Mouse (Mus musculus): ENCODE measurements at regions not wholly inside any gene's neighbourhood (a gene's known extent, or its start where the extent isn't known, plus 50 kb on each side); places are given as distances from the start of the nearest gene placed in this dataset.

DNA sequence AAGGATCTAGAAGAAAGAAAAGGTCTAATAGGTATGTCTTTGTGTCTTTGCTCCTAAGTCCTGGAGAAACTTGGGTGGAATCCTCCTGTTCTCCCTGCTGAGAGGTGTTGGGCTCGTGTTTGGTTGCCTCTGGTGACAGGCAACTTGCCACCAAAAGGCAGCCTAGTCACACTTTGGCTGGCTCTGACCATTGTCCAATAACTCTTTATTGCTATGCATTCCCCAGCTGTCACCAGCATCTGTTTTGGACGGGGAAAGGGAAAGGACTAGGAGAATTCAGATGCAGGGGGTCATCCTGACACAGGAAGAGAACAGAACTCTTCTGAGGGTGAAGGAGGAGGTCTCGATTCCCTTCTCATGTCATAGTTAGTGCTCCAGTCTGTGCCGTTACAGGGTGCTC lies 220.9 kb downstream of the Zfp36l1 start:
- H3K27ac ChIP-seq (replicated peaks; ENCODE audit: insufficient read depth, low read depth, low read length), result no peak overlapping the region
- TF ChIP-seq CTCF (IDR thresholded peaks at IDR 0.05; ENCODE audit: low read depth, low read length), result no peak
- TF ChIP-seq POLR2A (IDR thresholded peaks at IDR 0.05; ENCODE audit: extremely low read depth, insufficient read depth, low read length), result no peak
- no peaks in the 10 kb centered on the region for H3K27me3 ChIP-seq (ENCODE audit: control insufficient read depth, insufficient read depth, low read length)
- H3K4me1 ChIP-seq (ENCODE audit: control insufficient read depth, insufficient read depth, low read length), result peaks cover 4% of the 10 kb centered on the region; the same call in 1 of the 2 replicates
- H3K9ac ChIP-seq (ENCODE audit: low read depth, low read length), result no peak overlapping the region
- no peaks in the 10 kb centered on the region for H3K36me3 ChIP-seq (ENCODE audit: control insufficient read depth, insufficient read depth, low read length)
- no peaks in the 10 kb centered on the region for H3K79me2 ChIP-seq (ENCODE audit: control insufficient read depth, insufficient read depth, low read length)
- WGBS, result 83% methylated on average over 4 of the region's 4 CpGs
- no peak for DNase-seq (ENCODE audit: extremely low read depth, low read depth, low spot score)
- no peak overlapping the region for H3K4me3 ChIP-seq (ENCODE audit: insufficient read depth, low read depth, low read length)

- no peak for DNase-seq (ENCODE audit: extremely low read depth, low read depth, low spot score)
- no peak for TF ChIP-seq CTCF (IDR thresholded peaks at IDR 0.05; ENCODE audit: low read depth, low read length)
- no peak for TF ChIP-seq POLR2A (IDR thresholded peaks at IDR 0.05; ENCODE audit: extremely low read depth, insufficient read depth, low read length)
Observed at GRCm38 (mm10) chr12:79890887-79891286, 221.9 kb downstream of the Zfp36l1 start.

GRCm38 (mm10) chr12:79890291-79890690 lies 222.5 kb downstream of the Zfp36l1 start:
- Histone ChIP-seq H3K4me3 (ENCODE audit: insufficient read depth, low read depth, low read length) (no peak overlapping the region), H3K36me3 (ENCODE audit: control insufficient read depth, insufficient read depth, low read length) (no peaks in the 10 kb centered on the region), H3K9ac (ENCODE audit: low read depth, low read length) (no peak overlapping the region), H3K79me2 (ENCODE audit: control insufficient read depth, insufficient read depth, low read length) (no peaks in the 10 kb centered on the region), H3K4me1 (ENCODE audit: control insufficient read depth, insufficient read depth, low read length) (peaks cover 4% of the 10 kb centered on the region; the same call in 1 of the 2 replicates), H3K27me3 (ENCODE audit: control insufficient read depth, insufficient read depth, low read length) (no peaks in the 10 kb centered on the region), H3K27ac (replicated peaks; ENCODE audit: insufficient read depth, low read depth, low read length) (no peak overlapping the region)
- TF ChIP-seq POLR2A (IDR thresholded peaks at IDR 0.05; ENCODE audit: extremely low read depth, insufficient read depth, low read length) (no peak), CTCF (IDR thresholded peaks at IDR 0.05; ENCODE audit: low read depth, low read length) (no peak)
- no peak for DNase-seq (ENCODE audit: extremely low read depth, low read depth, low spot score)
- WGBS, result 93% methylated on average over 7 of the region's 7 CpGs

More at GRCm38 (mm10) chr12:79890887-79891286, 221.9 kb downstream of the Zfp36l1 start:
- no peak overlapping the region for H3K9ac ChIP-seq (ENCODE audit: low read depth, low read length)
- no peaks in the 10 kb centered on the region for H3K27me3 ChIP-seq (ENCODE audit: control insufficient read depth, insufficient read depth, low read length)
- no peaks in the 10 kb centered on the region for H3K36me3 ChIP-seq (ENCODE audit: control insufficient read depth, insufficient read depth, low read length)
- no peak overlapping the region for H3K4me3 ChIP-seq (ENCODE audit: insufficient read depth, low read depth, low read length)
- no peak overlapping the region for H3K27ac ChIP-seq (replicated peaks; ENCODE audit: insufficient read depth, low read depth, low read length)
- 88% methylated on average over 4 of the region's 4 CpGs for WGBS
- no peaks in the 10 kb centered on the region for H3K79me2 ChIP-seq (ENCODE audit: control insufficient read depth, insufficient read depth, low read length)
- H3K4me1 ChIP-seq (ENCODE audit: control insufficient read depth, insufficient read depth, low read length), result peaks cover 4% of the 10 kb centered on the region; the same call in 1 of the 2 replicates

- TF ChIP-seq CTCF (IDR thresholded peaks at IDR 0.05; ENCODE audit: low read depth, low read length), result no peak
- TF ChIP-seq POLR2A (IDR thresholded peaks at IDR 0.05; ENCODE audit: extremely low read depth, insufficient read depth, low read length), result no peak
- H3K9ac ChIP-seq (ENCODE audit: low read depth, low read length), result no peak overlapping the region
- H3K36me3 ChIP-seq (ENCODE audit: control insufficient read depth, insufficient read depth, low read length), result no peaks in the 10 kb centered on the region
- H3K79me2 ChIP-seq (ENCODE audit: control insufficient read depth, insufficient read depth, low read length), result no peaks in the 10 kb centered on the region
- peaks cover 4% of the 10 kb centered on the region; the same call in 1 of the 2 replicates for H3K4me1 ChIP-seq (ENCODE audit: control insufficient read depth, insufficient read depth, low read length)
- H3K27me3 ChIP-seq (ENCODE audit: control insufficient read depth, insufficient read depth, low read length), result no peaks in the 10 kb centered on the region
- 95% methylated on average over 4 of the region's 4 CpGs for WGBS
- DNase-seq (ENCODE audit: extremely low read depth, low read depth, low spot score), result no peak
- no peak overlapping the region for H3K4me3 ChIP-seq (ENCODE audit: insufficient read depth, low read depth, low read length)
- H3K27ac ChIP-seq (replicated peaks; ENCODE audit: insufficient read depth, low read depth, low read length), result no peak overlapping the region
Observed at GRCm38 (mm10) chr12:79888812-79889211, 224.0 kb downstream of the Zfp36l1 start.

GRCm38 (mm10) chr12:79888086-79888485 lies 224.7 kb downstream of the Zfp36l1 start:
- Histone ChIP-seq H3K9ac (ENCODE audit: low read depth, low read length) (no peak overlapping the region), H3K36me3 (ENCODE audit: control insufficient read depth, insufficient read depth, low read length) (no peaks in the 10 kb centered on the region), H3K4me1 (ENCODE audit: control insufficient read depth, insufficient read depth, low read length) (peaks cover 4% of the 10 kb centered on the region; the same call in 1 of the 2 replicates), H3K79me2 (ENCODE audit: control insufficient read depth, insufficient read depth, low read length) (no peaks in the 10 kb centered on the region), H3K27ac (replicated peaks; ENCODE audit: insufficient read depth, low read depth, low read length) (no peak overlapping the region), H3K27me3 (ENCODE audit: control insufficient read depth, insufficient read depth, low read length) (no peaks in the 10 kb centered on the region), H3K4me3 (ENCODE audit: insufficient read depth, low read depth, low read length) (no peak overlapping the region)
- TF ChIP-seq CTCF (IDR thresholded peaks at IDR 0.05; ENCODE audit: low read depth, low read length), result no peak
- no peak for TF ChIP-seq POLR2A (IDR thresholded peaks at IDR 0.05; ENCODE audit: extremely low read depth, insufficient read depth, low read length)
- WGBS, result 93% methylated on average over 4 of the region's 4 CpGs
- DNase-seq (ENCODE audit: extremely low read depth, low read depth, low spot score), result no peak

- no peak overlapping the region for H3K4me3 ChIP-seq (ENCODE audit: insufficient read depth, low read depth, low read length)
- peaks cover 4% of the 10 kb centered on the region; the same call in 1 of the 2 replicates for H3K4me1 ChIP-seq (ENCODE audit: control insufficient read depth, insufficient read depth, low read length)
- no peak for DNase-seq (ENCODE audit: extremely low read depth, low read depth, low spot score)
- no peaks in the 10 kb centered on the region for H3K36me3 ChIP-seq (ENCODE audit: control insufficient read depth, insufficient read depth, low read length)
- TF ChIP-seq POLR2A (IDR thresholded peaks at IDR 0.05; ENCODE audit: extremely low read depth, insufficient read depth, low read length) (no peak), CTCF (IDR thresholded peaks at IDR 0.05; ENCODE audit: low read depth, low read length) (no peak)
- WGBS, result 75% methylated on average over 12 of the region's 12 CpGs
- H3K79me2 ChIP-seq (ENCODE audit: control insufficient read depth, insufficient read depth, low read length), result no peaks in the 10 kb centered on the region
- H3K9ac ChIP-seq (ENCODE audit: low read depth, low read length), result no peak overlapping the region
- no peaks in the 10 kb centered on the region for H3K27me3 ChIP-seq (ENCODE audit: control insufficient read depth, insufficient read depth, low read length)
- no peak overlapping the region for H3K27ac ChIP-seq (replicated peaks; ENCODE audit: insufficient read depth, low read depth, low read length)
Observed at GRCm38 (mm10) chr12:79887225-79887886, 225.5 kb downstream of the Zfp36l1 start.
